In the genomic region with DNA sequence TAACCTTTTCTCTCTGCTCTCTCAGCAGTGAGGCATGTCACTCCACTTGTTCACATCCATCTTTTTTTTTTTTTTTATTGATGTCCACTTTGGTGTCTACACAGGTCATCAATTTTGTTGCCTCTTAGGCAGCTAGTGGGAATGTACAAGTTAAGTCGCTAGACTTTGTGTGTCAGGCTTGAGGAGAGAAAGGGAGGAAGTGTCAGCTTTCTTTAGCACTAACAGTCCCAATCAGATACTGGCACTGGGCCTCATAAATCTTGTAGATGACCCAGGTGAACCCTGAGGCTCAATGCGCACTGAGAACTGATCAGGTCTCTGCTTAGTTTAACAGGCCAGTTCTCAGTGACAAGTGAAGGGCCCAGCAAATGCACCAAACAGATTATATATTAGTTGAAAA, we compare ENCODE assay signal across 25 mouse cellular contexts.
DNase-seq lines count a peak whose midpoint lies in the region; ATAC-seq and TF ChIP-seq lines count a peak whose summit lies in the region.
"Had no signal": no experiment of that assay in that cellular context is flagged by ENCODE, and none has a peak within 500 bp of the region (broad histone marks: within the 10 kb centered on the region; RNA-seq: fewer than 3 reads in every experiment).

No protein-coding gene starts in this region.

- no peak overlapping the region for H3K9ac ChIP-seq in intestine, embryonic 15.5 days
- H3K9ac ChIP-seq in intestine, postnatal 0 days (ENCODE audit: low read depth, low read length): no peak overlapping the region
- no peak overlapping the region for H3K9ac ChIP-seq in neural tube, embryonic 15.5 days (replicated peaks)
- H3K9ac ChIP-seq: embryonic facial prominence, embryonic 15.5 days; forebrain, embryonic 15.5 days; heart, embryonic 15.5 days; hindbrain, embryonic 14.5 days had no signal

- peak; percentile 72 for DNase-seq in neural tube, embryonic 10.5 days (ENCODE audit: extremely low spot score, low spot score)
- DNase-seq in limb, embryonic 10.5 days (ENCODE audit: low spot score): peak; percentile 48
- DNase-seq in urinary bladder, postnatal 4 days (ENCODE audit: low spot score in 2 of 2): no peak
- no peak for DNase-seq in gastrocnemius, adult 8-10 months (ENCODE audit: low spot score in 2 of 2)
- DNase-seq in testis, postnatal 14 days (ENCODE audit: low spot score): no peak
- DNase-seq: cerebellum, adult 11 months; cerebellum, postnatal 10 days; gastrocnemius, postnatal 36 days; heart, postnatal 36 days; liver; right cerebral cortex, postnatal 25 days; thymus, postnatal 14 days had no signal

- no peak overlapping the region for H3K4me3 ChIP-seq in intestine, embryonic 15.5 days (replicated peaks)
- H3K4me3 ChIP-seq in intestine, postnatal 0 days (ENCODE audit: low read depth, low read length): no peak overlapping the region
- H3K4me3 ChIP-seq in neural tube, embryonic 15.5 days (replicated peaks): no peak overlapping the region
- H3K4me3 ChIP-seq in limb, embryonic 10.5 days: no peak overlapping the region
- H3K4me3 ChIP-seq: embryonic facial prominence, embryonic 15.5 days; forebrain, embryonic 15.5 days; heart, embryonic 15.5 days; left cerebral cortex, adult 2 months; midbrain, embryonic 10.5 days; myocyte had no signal

- H3K27ac ChIP-seq in intestine, embryonic 15.5 days: no peak overlapping the region
- no peak overlapping the region for H3K27ac ChIP-seq in intestine, postnatal 0 days (ENCODE audit: low read depth, low read length)
- H3K27ac ChIP-seq in neural tube, embryonic 15.5 days (replicated peaks): no peak overlapping the region
- no peak overlapping the region for H3K27ac ChIP-seq in limb, embryonic 10.5 days
- H3K27ac ChIP-seq: embryonic facial prominence, embryonic 15.5 days; forebrain, embryonic 15.5 days; heart, embryonic 15.5 days; hindbrain, embryonic 14.5 days; left cerebral cortex, adult 2 months; macrophage; midbrain, embryonic 10.5 days had no signal

- H3K4me2 ChIP-seq in intestine, embryonic 15.5 days (replicated peaks): no peak overlapping the region
- no peak overlapping the region for H3K4me2 ChIP-seq in intestine, postnatal 0 days (replicated peaks; ENCODE audit: low read depth)
- H3K4me2 ChIP-seq in neural tube, embryonic 15.5 days: no peak overlapping the region
- H3K4me2 ChIP-seq: embryonic facial prominence, embryonic 15.5 days; forebrain, embryonic 15.5 days; heart, embryonic 15.5 days; hindbrain, embryonic 14.5 days had no signal

- 0 out of 2 replicates have a peak, but pooled peaks cover 3% of the 10 kb centered on the region for H3K4me1 ChIP-seq in intestine, embryonic 15.5 days (replicated peaks)
- H3K4me1 ChIP-seq in intestine, postnatal 0 days (replicated peaks; ENCODE audit: control insufficient read depth, insufficient read depth, low read length): no peaks in the 10 kb centered on the region
- H3K4me1 ChIP-seq in neural tube, embryonic 15.5 days: peaks cover 9% of the 10 kb centered on the region
- peaks cover 28% of the 10 kb centered on the region for H3K4me1 ChIP-seq in limb, embryonic 10.5 days
- H3K4me1 ChIP-seq: embryonic facial prominence, embryonic 15.5 days; forebrain, embryonic 15.5 days; heart, embryonic 15.5 days had no signal

- 33% methylated on average over 2 of the region's 2 CpGs for WGBS in intestine, embryonic 15.5 days
- WGBS in intestine, postnatal 0 days: 24% methylated on average over 2 of the region's 2 CpGs
- 15% methylated on average over 2 of the region's 2 CpGs for WGBS in neural tube, embryonic 15.5 days
- WGBS in limb, embryonic 10.5 days: 5% methylated on average over 2 of the region's 2 CpGs

- no peaks in the 10 kb centered on the region for H3K27me3 ChIP-seq in intestine, embryonic 15.5 days (replicated peaks)
- H3K27me3 ChIP-seq in intestine, postnatal 0 days (replicated peaks; ENCODE audit: control insufficient read depth, insufficient read depth, low read length): no peaks in the 10 kb centered on the region
- H3K27me3 ChIP-seq in neural tube, embryonic 15.5 days (replicated peaks): no peaks in the 10 kb centered on the region
- no peaks in the 10 kb centered on the region for H3K27me3 ChIP-seq in limb, embryonic 10.5 days (ENCODE audit: low read depth, poor library complexity, severe bottlenecking)
- H3K27me3 ChIP-seq: embryonic facial prominence, embryonic 15.5 days; forebrain, embryonic 15.5 days; heart, embryonic 15.5 days had no signal

- TF ChIP-seq CTCF in intestine, postnatal 0 days (IDR thresholded peaks at IDR 0.05; ENCODE audit: low read depth): no peak

- peak; percentile 55; the same call in 1 of the 2 replicates for ATAC-seq in intestine, embryonic 15.5 days
- ATAC-seq in intestine, postnatal 0 days: no peak
- ATAC-seq in neural tube, embryonic 15.5 days (ENCODE audit: low FRiP score): no peak
- ATAC-seq: CD4-positive, CD25-positive, alpha-beta regulatory T cell, adult 4 months; forebrain, embryonic 15.5 days; midbrain, embryonic 16.5 days had no signal

- no peaks in the 10 kb centered on the region for H3K36me3 ChIP-seq in intestine, embryonic 15.5 days
- no peaks in the 10 kb centered on the region for H3K36me3 ChIP-seq in intestine, postnatal 0 days (ENCODE audit: control insufficient read depth, insufficient read depth)
- no peaks in the 10 kb centered on the region for H3K36me3 ChIP-seq in neural tube, embryonic 15.5 days
- H3K36me3 ChIP-seq in limb, embryonic 10.5 days: no peaks in the 10 kb centered on the region
- H3K36me3 ChIP-seq: embryonic facial prominence, embryonic 15.5 days; forebrain, embryonic 15.5 days; heart, embryonic 15.5 days; midbrain, embryonic 10.5 days had no signal

- no peaks in the 10 kb centered on the region for H3K9me3 ChIP-seq in intestine, embryonic 15.5 days
- no peaks in the 10 kb centered on the region for H3K9me3 ChIP-seq in intestine, postnatal 0 days (ENCODE audit: control insufficient read depth)
- no peaks in the 10 kb centered on the region for H3K9me3 ChIP-seq in neural tube, embryonic 15.5 days (replicated peaks)
- H3K9me3 ChIP-seq in limb, embryonic 10.5 days (replicated peaks): no peaks in the 10 kb centered on the region
- H3K9me3 ChIP-seq: embryonic facial prominence, embryonic 15.5 days; forebrain, embryonic 15.5 days; heart, embryonic 15.5 days; midbrain, embryonic 10.5 days had no signal

Comparison
In these comparisons a context has a peak if more than half of its experiments do, and no peak if none do; other contexts are left out.
1. DNase-seq: peak in neural tube, embryonic 10.5 days (single experiment) and limb, embryonic 10.5 days (single experiment); none in urinary bladder, postnatal 4 days (0 of 2), gastrocnemius, adult 8-10 months (0 of 2) and testis, postnatal 14 days (single experiment).